Mouse (Mus musculus): ENCODE results near the gene Baiap2l1.

Baiap2l1 gene

GRCm38 (mm10) chr5:144255632-144256540, 102.0 kb downstream of the Baiap2l1 start:
- peak; percentile 71 for DNase-seq

GRCm38 (mm10) chr5:144254811-144255631, 102.9 kb downstream of the Baiap2l1 start:
- peak; percentile 94 for DNase-seq

GRCm38 (mm10) chr5:144254122-144254810, 103.6 kb downstream of the Baiap2l1 start:
- peak; percentile 87 for DNase-seq

GRCm38 (mm10) chr5:144253212-144253611, 104.7 kb downstream of the Baiap2l1 start:
- DNase-seq = no peak

GRCm38 (mm10) chr5:144251876-144252577, 105.9 kb downstream of the Baiap2l1 start:
- DNase-seq = no peak

- no peak for DNase-seq
Measured at GRCm38 (mm10) chr5:144249871-144250270, 108.0 kb downstream of the Baiap2l1 start.

GRCm38 (mm10) chr5:144247906-144248585, 109.9 kb downstream of the Baiap2l1 start:
- DNase-seq = no peak

GRCm38 (mm10) chr5:144247307-144247706, 110.6 kb downstream of the Baiap2l1 start:
- no peak for DNase-seq

- no peak for DNase-seq
Measured at GRCm38 (mm10) chr5:144246669-144247068, 111.2 kb downstream of the Baiap2l1 start.

- no peak for DNase-seq
Measured at GRCm38 (mm10) chr5:144245592-144245991, 112.3 kb downstream of the Baiap2l1 start.

GRCm38 (mm10) chr5:144243901-144244487, 113.9 kb downstream of the Baiap2l1 start, which contains the start of gene Bri3:
Gene Bri3, plus strand, starts transcription at chr5:144244437.
- DNase-seq = no peak

GRCm38 (mm10) chr5:144238969-144239368, 118.9 kb downstream of the Baiap2l1 start:
- no peak for DNase-seq

- DNase-seq = no peak
Measured at GRCm38 (mm10) chr5:144234714-144235113, 123.2 kb downstream of the Baiap2l1 start.

GRCm38 (mm10) chr5:144234222-144234621, 123.7 kb downstream of the Baiap2l1 start:
- DNase-seq = no peak

- DNase-seq = no peak
Measured at GRCm38 (mm10) chr5:144232531-144232930, 125.4 kb downstream of the Baiap2l1 start.

- DNase-seq = no peak
Measured at GRCm38 (mm10) chr5:144231410-144231809, 126.5 kb downstream of the Baiap2l1 start.

- DNase-seq = no peak
Measured at GRCm38 (mm10) chr5:144230216-144230615, 127.7 kb downstream of the Baiap2l1 start.

- DNase-seq = no peak
Measured at GRCm38 (mm10) chr5:144226220-144226619, 131.7 kb downstream of the Baiap2l1 start.

- no peak for DNase-seq
Measured at GRCm38 (mm10) chr5:144223899-144224816, 133.8 kb downstream of the Baiap2l1 start.

GRCm38 (mm10) chr5:144223503-144223862, 134.4 kb downstream of the Baiap2l1 start, which contains the start of gene Tecpr1:
Gene Tecpr1, minus strand, starts transcription at chr5:144223615.
- peak; percentile 97 for DNase-seq

Data from kidney, postnatal 14 days (tissue).